Mouse (Mus musculus) G1E-ER4 (cell line): ENCODE measurements around the gene Klhl21. TPM values are rescaled to one million over a fixed set of nuclear protein-coding genes. Genes with fewer than 3 reads are reported as not detected.

ENCODE experiments used
- GATA1 ChIP-seq: IDR thresholded peaks from one replicate; pipeline ENCODE4 v1.8.0; 2012; ENCODE audit warnings: low read length, inconsistent platforms
- polyA plus RNA-seq: library from polyadenylated mRNA; stranded (reverse); fragments of >175 nt; gene quantifications from 2 replicates; pipeline ENCODE4 v1.2.3, GENCODE M21; 2012

Gene Klhl21
- polyA plus RNA-seq, 1 experiment, result 12.4 TPM

DNA sequence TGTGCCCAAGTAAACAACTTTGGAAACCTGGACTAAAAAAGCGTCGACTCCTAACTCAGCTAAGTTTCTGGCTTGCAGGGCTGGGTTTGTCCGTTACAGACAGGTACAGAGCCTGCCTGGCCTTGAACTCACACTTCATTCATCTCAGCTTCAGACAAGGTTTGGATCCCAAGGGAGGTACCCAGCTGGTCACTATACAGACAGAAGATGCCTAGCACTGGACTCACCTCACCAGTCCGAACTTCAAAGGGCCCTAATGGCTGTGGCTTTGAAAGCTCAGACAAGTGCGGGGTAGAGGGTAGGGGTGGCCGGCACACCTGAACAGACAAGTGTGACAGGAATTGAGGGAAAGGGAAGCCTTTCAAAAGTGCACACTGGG is 19.5 kb upstream of the Klhl21 start:
- TF ChIP-seq GATA1, result no peak

DNA sequence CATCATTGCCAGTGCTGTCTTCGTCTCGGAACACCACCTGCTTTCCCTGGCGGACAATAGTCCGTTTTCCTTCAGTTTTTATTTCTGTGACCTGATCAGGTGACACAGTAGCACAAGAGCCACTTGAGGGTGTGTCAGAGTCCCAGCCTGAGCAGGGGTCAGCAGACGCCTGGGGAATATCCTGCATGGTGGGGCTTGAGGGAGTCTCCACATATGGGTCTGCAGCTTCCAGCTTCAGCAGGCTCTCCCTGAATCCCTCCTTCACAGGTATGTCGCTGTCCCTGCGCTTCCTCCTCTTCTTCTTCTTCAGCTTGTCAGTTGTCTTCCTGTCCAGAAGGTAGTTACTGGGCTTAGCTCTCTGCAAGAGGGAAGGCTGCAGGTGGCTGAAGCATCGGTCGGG is 16.5 kb upstream of the Klhl21 start:
- no peak for TF ChIP-seq GATA1

DNA sequence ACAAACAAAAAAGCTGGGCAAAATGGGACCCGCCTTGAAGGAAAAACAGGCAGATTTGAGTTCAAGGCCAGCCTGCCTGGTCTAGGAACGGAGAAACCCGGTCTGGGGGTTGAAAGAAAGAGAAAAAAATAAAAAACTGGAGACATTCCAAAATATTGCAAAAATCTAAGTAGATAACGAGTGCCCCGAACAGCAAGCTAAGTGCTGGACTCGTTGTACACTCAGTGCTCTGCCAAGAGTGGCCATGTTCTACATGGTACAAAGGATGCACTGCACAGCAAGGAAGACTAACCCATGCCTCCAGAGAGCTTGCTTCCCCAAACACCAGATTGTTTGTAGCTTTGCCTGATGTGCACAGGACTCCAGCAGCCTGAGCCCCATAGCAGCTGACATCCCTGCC is 15.6 kb upstream of the Klhl21 start:
- no peak for TF ChIP-seq GATA1

DNA sequence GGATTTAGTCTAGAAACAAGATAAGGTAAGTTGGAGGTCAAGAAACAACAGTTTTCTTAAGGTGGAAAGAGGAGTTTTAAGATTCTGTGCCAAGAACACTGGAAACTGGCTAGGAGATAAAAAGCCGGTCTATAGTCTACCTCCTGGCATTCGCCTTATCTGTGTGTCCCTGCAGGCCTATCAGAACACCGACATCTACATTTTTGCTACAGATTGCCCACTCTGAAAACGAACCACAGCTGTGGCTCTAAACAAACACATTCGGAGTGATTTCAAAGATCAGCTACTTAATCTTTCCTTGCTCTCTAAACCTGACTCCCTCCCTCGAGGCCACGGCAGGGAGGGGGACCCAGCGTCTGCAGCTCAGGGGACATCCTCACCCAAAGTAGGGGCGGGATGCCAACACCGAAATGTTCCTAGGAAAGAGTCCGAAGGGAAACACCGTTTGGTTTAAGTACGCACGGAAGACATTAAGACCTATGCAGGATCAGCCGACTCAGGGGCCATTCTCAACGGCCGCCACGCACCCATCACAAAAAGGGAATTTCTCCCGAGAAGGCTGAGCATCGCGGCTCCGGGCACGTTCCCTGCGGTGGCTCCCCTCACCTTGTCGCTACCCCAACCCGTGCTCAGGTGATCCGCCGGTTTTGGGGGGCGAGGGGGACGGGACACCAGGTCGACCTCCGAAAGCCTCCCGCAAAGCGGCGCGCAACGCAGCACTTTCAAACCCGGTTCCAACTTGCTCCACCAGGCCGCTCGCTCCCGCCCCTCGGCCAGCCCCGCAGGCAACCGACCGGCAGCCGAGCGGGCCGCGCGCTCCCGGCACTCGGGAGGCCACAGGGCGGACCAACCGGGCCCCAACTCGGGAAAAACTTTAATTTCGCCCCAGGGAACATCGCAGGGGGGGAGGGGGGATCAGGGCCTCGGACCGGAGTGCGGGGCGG is 14.1 kb upstream of the Klhl21 start:
- peak; percentile 68 for TF ChIP-seq GATA1

DNA sequence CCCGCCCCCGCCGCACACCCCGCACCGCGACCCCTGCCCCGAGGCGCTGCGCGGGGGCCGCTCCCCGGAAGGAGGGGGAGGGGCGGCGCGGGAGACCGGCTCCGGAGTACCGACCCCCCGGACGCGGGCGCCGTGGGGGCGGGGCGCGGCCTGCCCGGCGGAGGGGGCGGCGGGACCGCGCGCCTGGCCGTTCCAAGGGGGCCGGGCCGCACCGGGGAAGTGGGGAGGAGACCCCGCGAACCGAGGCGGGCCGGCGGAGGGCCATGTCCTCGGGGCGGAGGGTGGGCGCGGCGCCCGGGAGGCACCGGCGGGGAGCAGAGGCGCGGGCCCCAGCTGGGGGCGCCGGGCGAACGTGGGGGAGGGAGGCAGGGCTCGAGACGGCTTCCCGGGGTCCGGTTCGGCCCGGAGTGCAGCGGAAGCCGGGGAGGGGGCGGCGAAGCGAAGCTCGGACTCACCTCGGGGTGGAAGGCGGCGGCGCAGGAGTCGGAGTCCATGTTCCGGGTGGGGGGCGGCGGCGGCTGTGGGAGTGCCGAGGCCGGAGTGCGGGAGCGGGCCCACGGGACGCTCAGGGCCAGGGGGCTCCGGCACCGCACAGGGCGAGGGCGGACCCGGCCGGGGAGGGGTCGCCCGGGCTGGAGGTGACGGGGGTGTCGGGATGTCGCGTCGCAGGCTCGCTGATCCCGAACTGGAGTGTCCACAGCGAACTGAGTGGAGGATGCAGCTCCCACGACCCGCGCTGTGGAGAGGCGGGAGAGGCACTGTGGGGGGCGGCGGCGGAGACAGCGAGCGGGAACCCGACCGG is 13.0 kb upstream of the Klhl21 start:
- TF ChIP-seq GATA1, result no peak

DNA sequence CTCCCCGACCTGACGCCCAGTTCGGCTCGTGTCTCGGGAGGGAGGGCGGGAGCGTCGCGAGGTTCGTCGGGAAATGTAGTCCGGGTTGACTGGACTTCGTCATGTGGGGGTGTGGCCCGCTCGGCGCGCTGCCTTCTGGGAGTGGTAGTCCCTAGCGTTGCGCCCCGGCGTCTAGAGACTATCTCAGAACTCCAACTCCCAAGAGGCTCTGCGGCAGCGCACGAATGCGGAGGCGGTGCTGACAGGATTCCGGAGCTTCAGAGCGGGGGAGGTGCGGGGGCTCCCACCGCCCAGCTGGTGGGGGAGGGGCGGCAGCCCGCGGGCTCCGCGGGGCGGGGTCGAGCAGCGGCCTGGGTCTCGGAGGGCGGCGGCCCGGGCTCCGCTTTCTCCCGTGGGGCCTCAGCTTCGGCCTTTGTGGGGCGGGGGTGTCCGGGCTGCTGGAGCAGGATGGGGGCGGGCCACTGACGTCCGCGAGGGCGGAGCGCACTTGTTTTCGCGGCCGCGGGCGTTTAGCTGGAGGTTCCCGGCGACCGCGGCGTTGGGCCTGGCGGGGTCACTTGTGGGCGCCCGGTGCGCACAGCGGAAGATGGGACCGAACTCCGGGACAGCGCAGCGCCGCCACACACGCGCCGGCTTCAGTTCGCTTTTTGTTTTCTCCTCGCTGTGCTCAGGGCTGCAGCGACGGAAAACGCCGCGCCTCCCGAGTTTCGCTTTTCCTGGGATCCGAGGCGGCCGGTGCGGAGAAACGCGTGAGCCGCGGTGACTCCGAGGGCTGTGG is 12.2 kb upstream of the Klhl21 start, which contains the start of gene Phf13:
Gene Phf13 (minus strand): TSS at position 86 of the 778 bp plus-strand sequence.
- no peak for TF ChIP-seq GATA1

DNA sequence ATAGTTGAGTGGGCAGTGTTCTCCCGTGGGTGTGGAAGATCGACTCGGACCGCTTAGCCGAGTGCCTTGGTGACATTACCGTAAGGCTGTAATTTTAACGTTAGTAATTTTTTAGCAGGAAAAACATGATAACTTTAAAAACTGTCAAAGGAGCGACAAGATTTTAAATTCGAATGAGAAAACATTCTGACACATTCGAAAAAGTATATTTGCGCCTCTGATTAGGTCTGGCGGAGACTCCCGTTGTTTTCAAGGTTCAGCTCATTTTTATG is 11.7 kb upstream of the Klhl21 start:
- TF ChIP-seq GATA1, result no peak

DNA sequence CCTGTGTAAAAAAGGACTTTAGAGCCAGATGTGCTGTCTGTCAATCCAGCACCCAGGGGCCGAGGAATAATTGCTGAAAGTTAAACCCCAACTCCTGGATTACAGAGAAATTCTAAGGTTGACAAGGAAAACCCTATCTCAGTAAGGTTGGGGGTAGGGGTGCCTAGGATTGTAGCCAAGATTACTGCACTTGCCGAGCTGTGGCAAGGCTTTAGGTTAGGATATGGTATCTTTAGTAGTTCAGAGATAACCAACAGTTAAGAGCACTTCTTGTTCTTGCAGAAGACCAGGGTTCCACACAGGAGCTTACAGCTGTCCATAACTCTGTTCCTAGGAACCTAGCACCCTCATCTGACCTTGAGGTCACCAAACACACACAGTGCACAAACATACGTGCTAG is 10.9 kb upstream of the Klhl21 start:
- no peak for TF ChIP-seq GATA1

DNA sequence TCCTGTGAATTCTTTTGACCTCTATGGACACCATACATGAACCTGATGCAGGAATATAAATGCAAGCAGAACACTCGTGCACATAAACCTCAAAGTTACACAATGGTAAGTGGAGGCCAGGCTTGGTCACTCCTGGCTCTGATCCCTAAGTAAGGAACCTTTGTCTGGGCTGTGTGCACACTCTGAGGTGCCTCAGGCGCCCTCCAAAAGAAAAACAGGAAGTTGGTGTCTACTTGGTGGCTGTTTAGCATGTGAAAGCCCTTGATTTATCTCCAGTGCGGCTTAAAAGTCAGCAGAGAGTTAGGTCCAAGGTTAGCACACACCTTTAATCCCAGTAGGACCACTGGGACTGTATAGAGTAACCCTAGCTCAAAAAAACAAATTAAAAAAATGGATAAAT is 9.1 kb upstream of the Klhl21 start:
- no peak for TF ChIP-seq GATA1

DNA sequence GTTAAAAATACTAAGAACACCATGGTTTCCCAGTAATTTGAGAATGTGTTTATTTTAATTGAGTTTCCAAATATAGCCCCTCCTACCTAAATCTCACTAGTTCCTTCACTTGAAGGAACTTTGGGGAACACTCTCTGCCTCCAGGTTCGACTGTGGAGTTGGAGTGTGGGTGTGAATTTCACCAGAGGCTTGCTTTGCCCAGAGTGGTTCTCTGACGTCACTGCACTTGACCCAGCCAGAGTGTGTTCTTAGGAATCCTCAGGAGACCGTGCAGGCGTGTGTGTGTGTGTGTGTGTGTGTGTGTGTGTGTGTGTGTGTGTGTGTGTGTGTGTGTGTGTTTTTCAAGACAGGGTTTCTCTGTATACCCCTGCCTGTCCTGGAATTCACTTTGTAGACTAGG is 7.7 kb upstream of the Klhl21 start:
- no peak for TF ChIP-seq GATA1

DNA sequence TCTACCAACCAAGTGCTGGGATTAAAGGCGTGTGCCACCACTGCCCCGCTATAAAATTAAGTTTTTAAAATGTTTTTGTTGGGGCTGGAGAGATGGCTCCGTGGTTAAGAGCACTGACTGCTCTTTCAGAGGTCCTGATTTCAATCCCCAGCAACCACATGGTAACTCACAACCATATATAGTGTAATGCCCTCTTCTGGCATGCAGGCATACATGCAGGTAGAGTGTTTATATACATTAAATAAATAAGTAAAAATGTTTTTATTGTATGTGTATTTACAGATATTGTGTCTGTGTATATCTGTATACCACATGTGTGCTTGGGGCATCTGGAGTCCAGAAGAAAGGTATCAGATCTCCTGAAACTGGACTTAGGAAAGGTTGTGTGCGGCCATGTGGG is 7.3 kb upstream of the Klhl21 start:
- no peak for TF ChIP-seq GATA1

DNA sequence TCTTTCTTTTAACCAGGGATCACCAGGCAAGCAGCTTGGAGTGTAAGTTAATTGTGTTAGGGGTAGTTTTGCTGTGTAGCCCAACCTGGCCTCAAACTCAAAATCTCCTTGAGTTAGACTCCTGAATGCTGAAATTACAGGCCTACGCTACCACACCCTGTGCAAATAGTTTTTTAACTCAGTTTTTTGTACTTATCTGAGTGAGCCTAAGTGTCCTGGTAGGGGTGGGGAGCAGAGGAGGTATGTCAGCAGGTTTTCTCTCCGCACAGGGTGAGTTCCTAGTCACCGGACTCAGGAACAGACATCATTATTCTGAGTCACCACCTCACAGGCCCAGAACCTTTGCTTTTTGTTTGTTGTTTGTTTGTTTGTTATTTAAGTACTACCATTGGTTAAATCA is 6.5 kb upstream of the Klhl21 start:
- TF ChIP-seq GATA1, result no peak

DNA sequence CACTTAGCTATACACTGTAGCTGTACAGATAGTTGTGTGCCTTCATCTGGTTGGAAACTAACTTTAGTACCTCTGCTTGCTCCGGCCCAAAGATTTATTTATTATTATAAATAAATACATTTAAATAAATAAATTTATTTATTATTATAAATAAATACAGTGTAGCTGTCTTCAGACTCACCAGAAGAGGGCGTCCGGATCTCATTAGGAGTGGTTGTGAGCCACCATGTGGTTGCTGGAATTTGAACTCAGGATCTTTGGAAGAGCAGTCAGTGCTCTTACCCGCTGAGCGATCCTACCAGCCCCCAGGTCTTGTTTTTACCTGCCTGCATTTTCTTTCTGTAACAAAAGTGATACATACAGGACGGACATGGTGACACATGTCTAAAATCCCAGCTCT is 2.5 kb upstream of the Klhl21 start:
- TF ChIP-seq GATA1, result no peak

DNA sequence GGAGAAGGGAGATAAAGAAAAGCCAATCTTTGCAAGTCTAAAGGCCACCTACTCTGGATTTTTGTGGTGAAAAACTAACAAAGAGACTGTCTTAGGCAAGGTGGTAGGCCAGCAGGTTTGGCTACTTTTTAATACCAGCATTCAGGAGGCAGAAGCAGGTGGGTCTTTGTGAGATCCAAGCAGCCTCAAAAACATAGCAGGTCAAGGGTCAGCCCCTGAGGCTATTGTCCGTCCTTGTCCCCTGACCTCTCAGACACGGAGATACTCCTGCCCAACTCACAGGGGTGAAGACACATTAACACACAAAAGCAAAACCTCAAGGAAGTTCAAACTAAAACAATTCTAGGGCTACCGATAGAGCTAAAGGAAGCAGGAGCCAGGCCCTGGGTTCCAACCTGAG is 1.8 kb upstream of the Klhl21 start:
- TF ChIP-seq GATA1, result no peak

DNA sequence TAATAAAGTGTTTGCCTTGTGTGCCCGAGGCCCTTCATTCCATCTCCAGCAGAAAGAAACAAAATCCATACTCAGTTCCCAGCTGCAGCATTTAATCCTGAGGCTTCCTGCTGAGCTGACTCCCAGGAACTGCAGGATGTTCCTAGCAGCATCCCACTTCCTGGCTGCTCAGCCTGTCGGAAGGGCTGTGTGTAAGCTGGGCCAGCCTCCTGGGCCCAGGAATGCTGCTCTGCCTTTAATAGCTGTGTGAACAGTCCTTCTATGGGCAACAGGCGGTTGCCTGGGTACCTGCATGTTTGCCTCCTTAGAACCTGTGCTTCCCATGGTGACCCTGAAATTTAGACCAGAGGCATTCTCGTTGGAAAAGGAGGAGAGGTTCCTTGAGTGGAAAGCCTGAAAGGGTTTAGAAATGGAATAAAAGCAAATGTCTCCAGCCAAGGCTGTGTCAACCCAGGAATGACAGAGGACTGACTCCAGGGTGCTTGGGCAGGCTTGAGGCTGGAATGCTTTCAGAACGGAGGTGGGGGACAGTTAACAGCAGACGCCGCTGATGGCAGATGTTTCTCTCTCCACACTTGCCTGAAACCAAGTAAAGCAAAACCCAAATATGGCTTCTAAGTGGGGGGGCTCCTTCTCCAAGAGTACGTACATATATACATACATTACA is 989 bp upstream of the Klhl21 start:
- no peak for TF ChIP-seq GATA1

DNA sequence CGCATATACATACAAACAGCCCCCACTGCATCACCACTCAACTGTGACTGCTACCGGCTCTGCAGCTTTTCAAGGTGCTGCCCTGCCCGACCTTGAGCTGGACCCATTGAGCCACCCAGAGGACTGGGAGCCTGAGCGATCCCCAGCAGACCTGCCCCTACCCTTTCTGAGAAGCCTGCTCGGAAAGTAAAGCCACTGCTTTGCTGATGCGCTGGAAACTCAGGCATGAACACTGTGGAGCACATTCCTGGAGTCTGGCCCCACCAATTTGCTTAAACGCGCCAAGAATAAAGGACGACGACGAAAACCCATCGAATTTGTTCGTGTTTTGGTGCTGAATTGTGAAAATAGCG is 479 bp upstream of the Klhl21 start:
- no peak for TF ChIP-seq GATA1
